Mouse (Mus musculus): ENCODE data around the gene Opcml. TPM values are rescaled to one million over a fixed set of nuclear protein-coding genes. Genes with fewer than 3 reads are reported as not detected.

The Opcml gene
- polyA plus RNA-seq, 1 experiment, result not detected

DNA sequence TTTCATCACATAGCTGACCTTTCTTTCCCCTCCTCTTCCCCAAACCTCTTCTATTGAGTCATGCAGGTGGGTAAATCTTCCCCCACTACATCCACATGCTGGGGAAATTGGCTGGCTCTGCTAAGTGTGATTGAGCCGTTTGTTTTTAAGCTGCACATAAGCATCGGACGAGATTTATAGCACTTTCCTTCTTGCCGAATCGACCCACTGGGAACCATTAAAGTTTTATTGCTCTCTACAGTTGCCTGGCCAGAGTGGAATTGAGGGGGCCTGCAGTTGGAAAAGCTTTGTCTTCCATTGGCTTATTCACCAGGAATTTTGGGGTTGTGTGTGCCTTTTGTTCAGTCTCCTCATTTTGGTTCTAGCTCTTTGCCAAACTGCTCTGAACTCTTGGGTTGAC, 147.1 kb downstream of the Opcml start:
- Histone ChIP-seq H3K27ac (ENCODE audit: insufficient read depth, low read depth, low read length) (no peak overlapping the region), H3K4me1 (ENCODE audit: control insufficient read depth, insufficient read depth, low read length) (no peaks in the 10 kb centered on the region), H3K4me3 (ENCODE audit: insufficient read depth, low read length) (no peak overlapping the region)
- TF ChIP-seq POLR2A (IDR thresholded peaks at IDR 0.05; ENCODE audit: borderline replicate concordance, low read depth, low read length), result no peak
- no peak for TF ChIP-seq CTCF (IDR thresholded peaks at IDR 0.05; ENCODE audit: low read depth, low read length)

GRCm38 (mm10) chr9:27945323-27946010, 154.9 kb downstream of the Opcml start:
- no peak for TF ChIP-seq CTCF (IDR thresholded peaks at IDR 0.05; ENCODE audit: low read depth, low read length)
- TF ChIP-seq POLR2A (IDR thresholded peaks at IDR 0.05; ENCODE audit: borderline replicate concordance, low read depth, low read length), result no peak
- no peak overlapping the region for H3K4me3 ChIP-seq (ENCODE audit: insufficient read depth, low read length)
- no peak overlapping the region for H3K27ac ChIP-seq (ENCODE audit: insufficient read depth, low read depth, low read length)

GRCm38 (mm10) chr9:27951110-27951509, 160.5 kb downstream of the Opcml start:
- no peaks in the 10 kb centered on the region for H3K4me1 ChIP-seq (ENCODE audit: control insufficient read depth, insufficient read depth, low read length)
- TF ChIP-seq POLR2A (IDR thresholded peaks at IDR 0.05; ENCODE audit: borderline replicate concordance, low read depth, low read length) (no peak), CTCF (IDR thresholded peaks at IDR 0.05; ENCODE audit: low read depth, low read length) (no peak)
- no peak overlapping the region for H3K4me3 ChIP-seq (ENCODE audit: insufficient read depth, low read length)
- no peak overlapping the region for H3K27ac ChIP-seq (ENCODE audit: insufficient read depth, low read depth, low read length)

More at GRCm38 (mm10) chr9:27945323-27946010, 154.9 kb downstream of the Opcml start:
- H3K4me1 ChIP-seq (ENCODE audit: control insufficient read depth, insufficient read depth, low read length), result no peaks in the 10 kb centered on the region

- TF ChIP-seq CTCF (IDR thresholded peaks at IDR 0.05; ENCODE audit: low read depth, low read length) (no peak), POLR2A (IDR thresholded peaks at IDR 0.05; ENCODE audit: borderline replicate concordance, low read depth, low read length) (no peak)
- H3K27ac ChIP-seq (ENCODE audit: insufficient read depth, low read depth, low read length), result no peak overlapping the region
These were observed 171.1 kb downstream of the Opcml start for GRCm38 (mm10) chr9:27961682-27962081.

GRCm38 (mm10) chr9:27963385-27963784, 172.8 kb downstream of the Opcml start:
- no peaks in the 10 kb centered on the region for H3K4me1 ChIP-seq (ENCODE audit: control insufficient read depth, insufficient read depth, low read length)
- H3K27ac ChIP-seq (ENCODE audit: insufficient read depth, low read depth, low read length), result no peak overlapping the region
- TF ChIP-seq CTCF (IDR thresholded peaks at IDR 0.05; ENCODE audit: low read depth, low read length), result no peak
- no peak overlapping the region for H3K4me3 ChIP-seq (ENCODE audit: insufficient read depth, low read length)

More at GRCm38 (mm10) chr9:27961682-27962081, 171.1 kb downstream of the Opcml start:
- no peak overlapping the region for H3K4me3 ChIP-seq (ENCODE audit: insufficient read depth, low read length)
- H3K4me1 ChIP-seq (ENCODE audit: control insufficient read depth, insufficient read depth, low read length), result no peaks in the 10 kb centered on the region

- TF ChIP-seq POLR2A (IDR thresholded peaks at IDR 0.05; ENCODE audit: borderline replicate concordance, low read depth, low read length) (no peak), CTCF (IDR thresholded peaks at IDR 0.05; ENCODE audit: low read depth, low read length) (no peak)
- Histone ChIP-seq H3K4me1 (ENCODE audit: control insufficient read depth, insufficient read depth, low read length) (no peaks in the 10 kb centered on the region), H3K27ac (ENCODE audit: insufficient read depth, low read depth, low read length) (no peak overlapping the region), H3K4me3 (ENCODE audit: insufficient read depth, low read length) (no peak overlapping the region)
These were observed 174.5 kb downstream of the Opcml start for GRCm38 (mm10) chr9:27964902-27965550.

GRCm38 (mm10) chr9:27968266-27968665, 177.7 kb downstream of the Opcml start:
- H3K4me3 ChIP-seq (ENCODE audit: insufficient read depth, low read length), result no peak overlapping the region
- TF ChIP-seq POLR2A (IDR thresholded peaks at IDR 0.05; ENCODE audit: borderline replicate concordance, low read depth, low read length) (no peak), CTCF (IDR thresholded peaks at IDR 0.05; ENCODE audit: low read depth, low read length) (no peak)
- H3K27ac ChIP-seq (ENCODE audit: insufficient read depth, low read depth, low read length), result no peak overlapping the region
- H3K4me1 ChIP-seq (ENCODE audit: control insufficient read depth, insufficient read depth, low read length), result no peaks in the 10 kb centered on the region

GRCm38 (mm10) chr9:27972293-27972692, 181.7 kb downstream of the Opcml start:
- no peaks in the 10 kb centered on the region for H3K4me1 ChIP-seq (ENCODE audit: control insufficient read depth, insufficient read depth, low read length)
- H3K27ac ChIP-seq (ENCODE audit: insufficient read depth, low read depth, low read length), result no peak overlapping the region
- H3K4me3 ChIP-seq (ENCODE audit: insufficient read depth, low read length), result no peak overlapping the region
- TF ChIP-seq POLR2A (IDR thresholded peaks at IDR 0.05; ENCODE audit: borderline replicate concordance, low read depth, low read length) (no peak), CTCF (IDR thresholded peaks at IDR 0.05; ENCODE audit: low read depth, low read length) (no peak)

DNA sequence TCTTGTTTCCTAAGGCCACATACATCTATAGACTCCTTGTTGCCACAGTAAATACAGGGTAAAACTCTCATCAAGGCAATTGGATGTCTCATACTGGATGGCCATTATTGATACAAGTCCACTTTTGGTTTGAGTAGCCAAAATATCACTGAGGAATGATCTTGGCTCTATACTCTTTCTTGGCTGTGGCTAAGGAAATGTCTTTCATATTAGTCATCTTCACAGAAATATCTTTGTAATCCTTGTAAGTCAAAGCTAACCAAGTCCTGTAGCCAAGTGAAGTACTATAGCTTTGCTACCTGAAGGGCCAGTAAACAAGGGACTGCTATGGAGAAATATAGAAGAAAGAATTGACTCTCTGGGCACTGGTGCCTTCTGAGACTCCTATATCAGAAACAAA, 192.0 kb downstream of the Opcml start:
- Histone ChIP-seq H3K4me1 (ENCODE audit: control insufficient read depth, insufficient read depth, low read length) (no peaks in the 10 kb centered on the region), H3K27ac (ENCODE audit: insufficient read depth, low read depth, low read length) (no peak overlapping the region), H3K4me3 (ENCODE audit: insufficient read depth, low read length) (no peak overlapping the region)
- TF ChIP-seq POLR2A (IDR thresholded peaks at IDR 0.05; ENCODE audit: borderline replicate concordance, low read depth, low read length) (no peak), CTCF (IDR thresholded peaks at IDR 0.05; ENCODE audit: low read depth, low read length) (no peak)

Measured in bone marrow macrophage, adult 2 months (primary cell).